Mouse (Mus musculus): ENCODE measurements around the gene Awat1.
A peak's percentile ranks its signal among the peaks of the same experiment; 100 is the strongest.

The Awat1 gene

GRCm38 (mm10) chrX:100571951-100572350, at the start of gene Awat1:
Gene Awat1, plus strand, starts transcription at chrX:100572251.
- no peak for DNase-seq

GRCm38 (mm10) chrX:100524471-100524870, 47.6 kb upstream of the Awat1 start, which contains the start of gene Dgat2l6:
Gene Dgat2l6, plus strand, starts transcription at chrX:100524838.
- DNase-seq, result no peak

GRCm38 (mm10) chrX:100556026-100556425, 16.0 kb upstream of the Awat1 start:
- no peak for DNase-seq

- no peak for DNase-seq
Observed at GRCm38 (mm10) chrX:100565696-100566095, 6.4 kb upstream of the Awat1 start.

GRCm38 (mm10) chrX:100594791-100595190, 22.7 kb downstream of the Awat1 start, which contains the start of gene P2ry4:
Gene P2ry4, minus strand, starts transcription at chrX:100594869.
- DNase-seq, result no peak

- DNase-seq, result peak in 1 of 2 experiments; percentile 13
Observed at GRCm38 (mm10) chrX:100597439-100597838, 25.4 kb downstream of the Awat1 start.

- DNase-seq, result no peak
Observed at GRCm38 (mm10) chrX:100599755-100600154, 27.7 kb downstream of the Awat1 start.

GRCm38 (mm10) chrX:100605314-100605713, 33.3 kb downstream of the Awat1 start, which contains the start of gene Arr3:
Gene Arr3, plus strand, starts transcription at chrX:100605497.
- no peak for DNase-seq

- DNase-seq, result no peak
Observed at GRCm38 (mm10) chrX:100618488-100618887, 46.4 kb downstream of the Awat1 start.

GRCm38 (mm10) chrX:100621366-100621765, 49.3 kb downstream of the Awat1 start:
- peak in 1 of 2 experiments; percentile 4 for DNase-seq

GRCm38 (mm10) chrX:100624242-100624641, 52.2 kb downstream of the Awat1 start:
- DNase-seq, result no peak

GRCm38 (mm10) chrX:100625146-100625545, 53.1 kb downstream of the Awat1 start:
- DNase-seq, result no peak

GRCm38 (mm10) chrX:100625546-100625801, 53.4 kb downstream of the Awat1 start, which contains the start of gene Kif4:
Gene Kif4, plus strand, starts transcription at chrX:100625737.
- DNase-seq, result no peak

GRCm38 (mm10) chrX:100625802-100626793, 54.0 kb downstream of the Awat1 start, which contains the start of gene Pdzd11:
Gene Pdzd11, minus strand, starts transcription at chrX:100626568.
- peak; percentile 84 to 93 for DNase-seq

Measured in cerebellum, adult 18-20 months (tissue).